Mouse (Mus musculus) Muller cell, postnatal 12 days (primary cell): ENCODE results near the gene Vmn1r85.
"Not testable (repeated sequence)": the region's sequence is repeated elsewhere in the genome, so short reads cannot be mapped to it uniquely, and the experiment has no call there.

Experiments
- DNase-seq: peaks from one replicate; pipeline ENCODE4 v3.0.0-alpha.2; 2015; ENCODE audit errors: inconsistent ontology term

The Vmn1r85 gene

DNA sequence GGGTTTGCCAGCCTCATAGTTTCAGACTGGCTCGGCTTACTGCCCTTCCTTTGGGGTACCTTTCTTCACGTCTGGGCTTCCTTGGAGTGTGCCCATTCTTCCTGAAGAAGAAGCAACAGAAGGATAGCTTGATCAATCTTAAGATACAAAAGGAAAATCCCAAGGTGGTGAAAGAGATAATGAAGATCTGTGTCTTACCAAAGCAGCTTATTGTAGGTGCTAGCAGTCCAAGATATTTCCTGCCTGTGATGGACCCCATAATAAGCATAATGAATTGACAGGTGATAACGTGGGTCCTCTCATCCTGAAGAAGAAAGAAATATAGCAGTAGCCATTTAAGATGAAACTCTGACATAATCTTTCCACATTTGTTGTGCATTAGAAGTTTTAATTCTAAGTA is at the start of gene Vmn1r85:
TSS of gene Vmn1r85 (minus strand) at position 101 of the 400 bp plus-strand sequence.
- DNase-seq = no peak

- DNase-seq = no peak
Measured at GRCm38 (mm10) chr7:13140057-13140456, 45.1 kb upstream of the Vmn1r85 start, which contains the start of gene Vmn1r87. Gene Vmn1r87, minus strand, starts transcription at chr7:13140157.

- no peak for DNase-seq
Measured at GRCm38 (mm10) chr7:13137340-13137739, 42.4 kb upstream of the Vmn1r85 start.

DNA sequence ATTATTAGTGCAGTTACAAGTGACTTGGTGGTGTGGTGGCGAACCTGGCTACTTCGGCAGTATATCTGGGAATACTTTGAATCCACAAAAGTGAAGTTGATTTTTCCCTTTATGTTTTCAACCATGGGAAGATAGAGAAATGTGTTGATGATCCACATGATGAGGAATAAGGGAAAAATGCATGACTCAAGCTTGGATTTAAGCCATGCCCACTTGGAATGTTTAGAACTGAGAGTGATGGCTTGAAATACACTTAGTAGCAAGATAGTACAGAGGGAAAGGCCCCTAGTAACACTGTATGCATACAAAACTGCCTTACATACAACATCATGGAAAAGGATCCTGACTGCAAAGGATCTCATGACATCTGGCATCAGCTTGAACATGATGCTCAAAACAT is 36.9 kb upstream of the Vmn1r85 start:
- peak; percentile 24 for DNase-seq

- DNase-seq = not testable (repeated sequence)
Measured at GRCm38 (mm10) chr7:13123554-13124153, 28.7 kb upstream of the Vmn1r85 start.

DNA sequence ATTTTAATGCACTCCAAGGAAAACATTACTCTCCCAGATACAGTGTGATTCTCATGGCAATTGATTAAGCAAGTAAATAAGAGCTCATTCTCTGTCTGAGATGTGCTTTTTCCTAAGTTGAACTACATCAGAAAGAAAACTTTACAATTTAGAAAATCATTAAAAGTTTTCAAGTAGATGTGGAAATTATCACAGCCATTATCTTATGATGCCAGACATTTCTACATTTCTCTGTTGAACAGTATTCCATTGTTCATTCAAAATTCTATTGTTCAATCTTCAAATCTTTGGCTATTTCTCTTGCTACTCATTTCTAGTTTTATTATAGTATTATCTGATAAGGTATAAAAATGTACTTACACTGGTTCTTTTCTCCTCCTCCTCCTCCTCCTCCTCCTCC is 24.8 kb upstream of the Vmn1r85 start, which contains the start of gene Vmn1r86:
TSS of gene Vmn1r86 (minus strand) at position 101 of the 400 bp plus-strand sequence.
- no peak for DNase-seq

- DNase-seq = no peak
Measured at GRCm38 (mm10) chr7:13072293-13072692, 22.7 kb downstream of the Vmn1r85 start.

- DNase-seq = not testable (repeated sequence)
Measured at GRCm38 (mm10) chr7:13063399-13063798, 31.6 kb downstream of the Vmn1r85 start.

- no peak for DNase-seq
Measured at GRCm38 (mm10) chr7:13059536-13059935, 35.4 kb downstream of the Vmn1r85 start.

DNA sequence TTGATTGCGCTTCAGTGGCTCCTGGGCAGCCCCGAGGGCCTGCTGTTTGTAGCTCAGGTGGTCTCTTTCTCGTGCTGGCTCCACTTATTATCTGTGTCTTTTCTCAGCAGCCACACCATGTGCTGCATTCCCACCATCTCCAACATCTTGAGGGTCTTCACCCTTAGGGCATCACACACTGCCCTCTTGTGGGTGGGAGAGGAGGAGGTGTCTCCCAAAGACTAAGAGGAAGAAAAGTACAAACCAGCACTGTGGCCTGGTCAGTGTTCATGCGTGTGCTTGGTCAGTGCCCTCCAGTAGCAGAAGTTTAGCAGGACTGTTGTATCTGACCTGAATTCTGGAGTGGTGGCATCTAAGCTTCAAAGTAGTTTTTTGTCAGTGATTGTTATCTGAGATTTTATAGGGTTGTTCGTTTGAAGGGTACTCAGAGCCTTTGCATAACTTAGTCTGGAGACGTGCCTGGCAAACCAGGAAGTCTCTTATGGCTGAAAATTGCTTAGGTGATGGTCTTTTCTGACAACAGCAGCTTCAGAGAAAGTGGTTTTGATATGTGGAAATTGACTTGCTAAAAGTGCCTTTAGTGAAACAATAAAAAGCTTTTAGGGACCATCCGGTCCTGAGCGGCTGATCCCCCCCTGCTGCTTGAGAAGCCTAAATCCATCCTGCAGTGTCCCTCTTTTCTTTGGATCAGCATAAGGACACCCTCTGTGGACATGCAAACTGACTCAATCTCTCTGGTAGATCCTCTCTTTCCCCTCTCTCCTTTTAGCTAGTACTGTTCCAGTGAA is 37.9 kb downstream of the Vmn1r85 start:
- no peak for DNase-seq

- DNase-seq = peak; percentile 95
Measured at GRCm38 (mm10) chr7:13054287-13055010, 40.5 kb downstream of the Vmn1r85 start, which contains the start of gene Mzf1. Gene Mzf1, minus strand, starts transcription at chr7:13054764.

GRCm38 (mm10) chr7:13053961-13054286 is 41.0 kb downstream of the Vmn1r85 start:
- no peak for DNase-seq

GRCm38 (mm10) chr7:13053501-13053900 is 41.5 kb downstream of the Vmn1r85 start:
- no peak for DNase-seq

DNA sequence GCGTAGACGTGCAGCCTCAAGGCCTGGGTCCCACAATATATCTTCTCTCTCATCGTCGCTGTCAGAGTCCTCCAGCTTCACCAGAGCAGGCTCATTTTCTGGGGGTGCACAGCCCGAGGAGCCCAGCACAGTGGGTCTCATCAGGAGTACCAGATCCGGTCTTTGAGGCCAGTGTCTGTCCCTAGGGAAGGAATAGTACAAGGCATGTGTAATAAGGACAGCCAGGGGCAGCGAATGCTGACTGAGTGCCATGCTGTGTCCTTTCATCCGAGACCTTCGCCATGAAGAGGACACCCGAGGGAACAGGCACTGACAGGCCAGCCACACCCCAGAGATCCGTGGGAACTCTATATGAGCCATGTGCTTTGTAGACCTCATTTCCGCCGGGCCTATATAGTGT is 42.0 kb downstream of the Vmn1r85 start:
- DNase-seq = no peak

- DNase-seq = peak; percentile 65
Measured at GRCm38 (mm10) chr7:13046084-13046483, 48.9 kb downstream of the Vmn1r85 start.

GRCm38 (mm10) chr7:13044254-13044625 is 50.7 kb downstream of the Vmn1r85 start:
- DNase-seq = no peak

- DNase-seq = peak; percentile 31
Measured at GRCm38 (mm10) chr7:13043445-13044253, 51.3 kb downstream of the Vmn1r85 start.

GRCm38 (mm10) chr7:13043120-13043444 is 51.9 kb downstream of the Vmn1r85 start:
- no peak for DNase-seq

GRCm38 (mm10) chr7:13042511-13042910 is 52.5 kb downstream of the Vmn1r85 start:
- no peak for DNase-seq

- peak; percentile 24 for DNase-seq
Measured at GRCm38 (mm10) chr7:13041256-13041655, 53.7 kb downstream of the Vmn1r85 start.

GRCm38 (mm10) chr7:13039181-13039580 is 55.8 kb downstream of the Vmn1r85 start:
- no peak for DNase-seq
